Mouse (Mus musculus) heart, embryonic 14.5 days (tissue): ENCODE measurements around the gene Ankrd28. TPM values are rescaled to one million over a fixed set of nuclear protein-coding genes. Genes with fewer than 3 reads are reported as not detected.
A peak's percentile ranks its signal among the peaks of the same experiment; 100 is the strongest.
"Not testable (repeated sequence)": the region's sequence is repeated elsewhere in the genome, so short reads cannot be mapped to it uniquely, and the experiment has no call there.

Experiments used
- ATAC-seq: fragments of 200-750 bp; cut with Nextera tagmentation; 2 replicates; pipeline ENCODE4 v1.8.0; 2017; ENCODE audit warnings: low read depth, moderate TSS enrichment; ENCODE audit not compliant: insufficient number of reproducible peaks, insufficient read depth, low FRiP score
- H3K27ac ChIP-seq, 2 experiments: fragments of 200-500 bp in 1 of 2; fragments of 300-500 bp in 1 of 2; sonication (generic) in 1 of 2; replicated peaks in 1 of 2; 2 replicates each; pipeline ENCODE4 v1.5.1; 2012 to 2014; ENCODE audit warnings: low read depth in 2 of 2, low read length in 2 of 2, control low read depth in 1 of 2, mild to moderate bottlenecking in 1 of 2, mixed read lengths in 1 of 2; ENCODE audit not compliant: control insufficient read depth in 1 of 2, insufficient read depth in 1 of 2
- H3K27me3 ChIP-seq: fragments of 300-500 bp; sonication (generic); 2 replicates; pipeline ENCODE4 v1.6.1; 2014; ENCODE audit warnings: mild to moderate bottlenecking, low read length, control low read depth; ENCODE audit not compliant: control insufficient read depth, insufficient read depth
- H3K36me3 ChIP-seq: fragments of 300-500 bp; sonication (generic); 2 replicates; pipeline ENCODE4 v1.6.1; 2014; ENCODE audit warnings: mild to moderate bottlenecking, control low read depth, low read length, mixed read lengths; ENCODE audit not compliant: control insufficient read depth, insufficient read depth
- H3K4me1 ChIP-seq, 2 experiments: fragments of 200-500 bp in 1 of 2; fragments of 300-500 bp in 1 of 2; sonication (generic) in 1 of 2; 2 replicates each; pipeline ENCODE4 v1.6.1; 2012 to 2014; ENCODE audit warnings: low read length in 2 of 2, control low read depth in 1 of 2, mixed read lengths in 1 of 2; ENCODE audit not compliant: control insufficient read depth in 2 of 2, insufficient read depth in 2 of 2
- H3K4me2 ChIP-seq: fragments of 300-500 bp; sonication (generic); 2 replicates; pipeline ENCODE4 v1.6.1; 2014; ENCODE audit warnings: mild to moderate bottlenecking, low read length
- H3K4me3 ChIP-seq, 2 experiments: fragments of 200-500 bp in 1 of 2; fragments of 300-500 bp in 1 of 2; sonication (generic) in 1 of 2; 2 replicates each; pipeline ENCODE4 v1.5.1; 2012 to 2014; ENCODE audit warnings: low read length in 2 of 2, mild to moderate bottlenecking in 2 of 2, control low read depth in 1 of 2, low read depth in 1 of 2, moderate library complexity in 1 of 2; ENCODE audit not compliant: control insufficient read depth in 1 of 2, insufficient read depth in 1 of 2
- H3K9ac ChIP-seq: fragments of 300-500 bp; sonication (generic); 2 replicates; pipeline ENCODE4 v1.6.1; 2014; ENCODE audit warnings: mild to moderate bottlenecking, low read length
- H3K9me3 ChIP-seq: fragments of 300-500 bp; sonication (generic); 2 replicates; pipeline ENCODE4 v1.6.1; 2016; ENCODE audit warnings: low read length, control low read depth; ENCODE audit not compliant: control insufficient read depth
- WGBS: fragments of 180-500 bp; shearing (Covaris S2); extraction: QIAGEN DNeasy Blood & Tissue Kit; methylation state at CpG from one replicate; pipeline ENCODE4 v1.1.7; 2014; 5-methylcytosine and 5-hydroxymethylcytosine counted together
- polyA plus RNA-seq: library from polyadenylated mRNA; unstranded; fragments of >200 nt; fragmentation: Nextera tagmentation; extraction: Ambion mirVana; gene quantifications from 2 replicates; pipeline ENCODE4 v1.2.1, GENCODE M21; 2014

Gene Ankrd28
- polyA plus RNA-seq, 1 experiment from 2014 or later, result 8.0 TPM

DNA sequence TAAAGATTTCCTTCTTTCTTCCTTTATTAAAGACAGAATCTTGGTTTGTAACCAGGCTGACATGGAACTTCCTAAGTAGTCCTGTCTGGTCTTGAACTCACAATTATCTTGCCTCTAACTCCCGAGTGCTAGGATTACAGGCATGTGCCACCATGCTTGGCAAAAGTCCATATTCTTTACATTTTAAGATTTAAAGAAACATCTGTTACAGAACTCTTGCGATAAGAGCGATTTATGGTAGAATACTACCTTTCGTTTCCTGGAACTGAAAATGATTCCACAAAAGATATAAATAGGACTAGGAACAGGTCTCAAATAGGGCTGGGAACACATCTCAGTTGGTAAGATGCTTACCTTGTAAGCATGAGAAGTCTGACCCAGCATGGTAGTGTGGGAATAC, 56.9 kb downstream of the Ankrd28 start:
- WGBS, result 91% methylated on average over 4 of the region's 4 CpGs
- no peak for ATAC-seq
- peaks cover 0 to 14% of the 10 kb centered on the region in 2 experiments; a peak in 3 of 4 replicates for H3K4me1 ChIP-seq

DNA sequence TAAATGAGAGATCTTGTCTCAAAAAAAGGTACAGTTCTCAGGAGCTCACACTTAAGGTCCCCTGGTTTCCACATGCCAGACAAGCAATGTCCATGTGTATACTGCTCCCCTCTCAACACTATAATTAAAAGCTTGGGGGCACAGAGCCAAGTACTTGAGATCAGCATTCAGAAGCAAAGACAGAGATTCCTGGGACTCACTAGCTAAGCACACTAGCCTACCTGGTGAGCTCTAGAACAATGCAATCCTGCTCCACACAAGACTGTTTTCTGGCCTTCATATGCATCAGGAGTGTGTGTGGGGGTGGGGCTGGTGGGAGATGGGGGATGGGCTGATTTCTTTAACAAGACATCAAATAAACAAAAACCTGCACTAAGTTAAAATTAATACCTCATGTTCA, 58.2 kb downstream of the Ankrd28 start:
- H3K9me3 ChIP-seq, result no peaks in the 10 kb centered on the region
- H3K9ac ChIP-seq, result no peak overlapping the region
- no peaks in the 10 kb centered on the region for H3K27me3 ChIP-seq
- H3K4me2 ChIP-seq, result peak overlapping the region; percentile 16; the same call in 1 of the 2 replicates
- H3K4me1 ChIP-seq, result peaks cover 0 to 14% of the 10 kb centered on the region in 2 experiments; a peak in 3 of 4 replicates
- ATAC-seq, result 0 out of 2 replicates have a peak, but pooled peaks have one; percentile 43
- no peak overlapping the region for H3K4me3 ChIP-seq
- H3K27ac ChIP-seq, result peak overlapping the region; percentile 52 to 74
- no peaks in the 10 kb centered on the region for H3K36me3 ChIP-seq

More for the DNA sequence above, 56.9 kb downstream of the Ankrd28 start:
- no peaks in the 10 kb centered on the region for H3K27me3 ChIP-seq
- no peaks in the 10 kb centered on the region for H3K9me3 ChIP-seq
- H3K36me3 ChIP-seq, result no peaks in the 10 kb centered on the region
- no peak overlapping the region for H3K4me3 ChIP-seq
- H3K27ac ChIP-seq, result no peak overlapping the region
- no peak overlapping the region for H3K4me2 ChIP-seq
- H3K9ac ChIP-seq, result no peak overlapping the region

GRCm38 (mm10) chr14:31768531-31768930, 61.9 kb downstream of the Ankrd28 start:
- no peaks in the 10 kb centered on the region for H3K9me3 ChIP-seq
- WGBS, result 47% methylated on average over 3 of the region's 3 CpGs
- H3K4me2 ChIP-seq, result no peak overlapping the region
- no peak overlapping the region for H3K27ac ChIP-seq
- peaks cover 0 to 14% of the 10 kb centered on the region in 2 experiments; a peak in 3 of 4 replicates for H3K4me1 ChIP-seq
- H3K9ac ChIP-seq, result no peak overlapping the region
- no peak for ATAC-seq
- no peaks in the 10 kb centered on the region; the same call in 1 of the 2 replicates for H3K36me3 ChIP-seq
- no peaks in the 10 kb centered on the region for H3K27me3 ChIP-seq
- no peak overlapping the region for H3K4me3 ChIP-seq

- no peak overlapping the region for H3K4me2 ChIP-seq
- H3K4me1 ChIP-seq, result no peaks in the 10 kb centered on the region
- H3K4me3 ChIP-seq, result no peak overlapping the region
- H3K36me3 ChIP-seq, result peaks cover 19% of the 10 kb centered on the region
- no peaks in the 10 kb centered on the region for H3K9me3 ChIP-seq
- H3K27ac ChIP-seq, result no peak overlapping the region
- WGBS, result 84% methylated on average over 2 of the region's 2 CpGs
- ATAC-seq, result no peak
- no peaks in the 10 kb centered on the region for H3K27me3 ChIP-seq
- H3K9ac ChIP-seq, result no peak overlapping the region
Observed at GRCm38 (mm10) chr14:31764083-31764482, 66.4 kb downstream of the Ankrd28 start.

DNA sequence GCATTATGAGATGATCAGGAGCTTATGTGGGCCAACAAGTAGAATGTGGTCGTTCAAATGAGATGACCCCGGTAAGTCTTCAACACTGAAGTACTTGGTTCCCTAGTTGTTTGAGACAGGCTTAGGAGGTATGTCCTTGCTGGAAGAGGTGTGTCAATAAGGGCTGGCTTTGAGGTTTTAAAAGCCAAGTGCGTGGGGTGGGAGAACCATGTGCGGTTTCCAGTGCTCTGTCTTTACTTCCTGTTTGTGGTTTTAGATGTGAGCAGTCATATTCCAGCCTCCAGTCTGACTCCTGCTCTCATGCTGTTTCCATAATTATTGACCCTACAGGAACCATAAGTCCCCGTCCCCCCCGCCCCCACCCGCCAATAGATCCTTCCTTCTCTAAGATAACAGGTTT, 68.7 kb downstream of the Ankrd28 start:
- no peak overlapping the region for H3K4me2 ChIP-seq
- WGBS, result 89% methylated on average over 7 of the region's 7 CpGs
- no peak for ATAC-seq
- H3K27ac ChIP-seq, result no peak overlapping the region
- peaks cover 19% of the 10 kb centered on the region for H3K36me3 ChIP-seq
- H3K4me1 ChIP-seq, result no peaks in the 10 kb centered on the region
- H3K9ac ChIP-seq, result no peak overlapping the region
- no peaks in the 10 kb centered on the region for H3K9me3 ChIP-seq
- no peaks in the 10 kb centered on the region for H3K27me3 ChIP-seq
- H3K4me3 ChIP-seq, result no peak overlapping the region

- H3K4me2 ChIP-seq, result no peak overlapping the region
- H3K4me1 ChIP-seq, result no peaks in the 10 kb centered on the region
Observed at GRCm38 (mm10) chr14:31759195-31759594, 71.3 kb downstream of the Ankrd28 start.

DNA sequence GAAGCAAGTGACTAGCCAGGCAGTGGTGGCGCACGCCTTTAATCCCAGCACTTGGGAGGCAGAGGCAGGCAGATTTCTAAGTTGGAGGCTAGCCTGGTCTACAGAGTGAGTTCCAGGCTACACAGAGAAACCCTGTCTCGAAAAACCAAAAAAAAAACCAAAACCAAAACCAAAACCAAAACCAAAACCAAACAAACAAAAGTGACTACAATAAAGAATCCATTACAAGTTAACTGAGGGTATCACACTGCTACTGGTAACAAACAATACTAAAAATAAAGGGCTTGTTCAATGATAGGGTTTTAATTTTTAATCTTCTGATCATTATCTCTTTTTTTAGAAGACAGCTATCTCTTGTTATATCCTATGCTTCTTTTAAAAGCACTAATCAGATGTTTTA, 72.0 kb downstream of the Ankrd28 start:
- not testable (repeated sequence) for H3K4me3 ChIP-seq, H3K4me2 ChIP-seq, H3K4me1 ChIP-seq, H3K27ac ChIP-seq, ATAC-seq, H3K9ac ChIP-seq, H3K9me3 ChIP-seq, H3K27me3 ChIP-seq
- WGBS, result 93% methylated on average over 3 of the region's 3 CpGs
- peaks cover 35% of the 10 kb centered on the region for H3K36me3 ChIP-seq

More at GRCm38 (mm10) chr14:31759195-31759594, 71.3 kb downstream of the Ankrd28 start:
- WGBS, result 94% methylated on average over 2 of the region's 2 CpGs
- no peak for ATAC-seq
- H3K9ac ChIP-seq, result no peak overlapping the region
- H3K4me3 ChIP-seq, result no peak overlapping the region
- H3K36me3 ChIP-seq, result peaks cover 32% of the 10 kb centered on the region
- no peak overlapping the region for H3K27ac ChIP-seq
- H3K27me3 ChIP-seq, result no peaks in the 10 kb centered on the region
- no peaks in the 10 kb centered on the region for H3K9me3 ChIP-seq

DNA sequence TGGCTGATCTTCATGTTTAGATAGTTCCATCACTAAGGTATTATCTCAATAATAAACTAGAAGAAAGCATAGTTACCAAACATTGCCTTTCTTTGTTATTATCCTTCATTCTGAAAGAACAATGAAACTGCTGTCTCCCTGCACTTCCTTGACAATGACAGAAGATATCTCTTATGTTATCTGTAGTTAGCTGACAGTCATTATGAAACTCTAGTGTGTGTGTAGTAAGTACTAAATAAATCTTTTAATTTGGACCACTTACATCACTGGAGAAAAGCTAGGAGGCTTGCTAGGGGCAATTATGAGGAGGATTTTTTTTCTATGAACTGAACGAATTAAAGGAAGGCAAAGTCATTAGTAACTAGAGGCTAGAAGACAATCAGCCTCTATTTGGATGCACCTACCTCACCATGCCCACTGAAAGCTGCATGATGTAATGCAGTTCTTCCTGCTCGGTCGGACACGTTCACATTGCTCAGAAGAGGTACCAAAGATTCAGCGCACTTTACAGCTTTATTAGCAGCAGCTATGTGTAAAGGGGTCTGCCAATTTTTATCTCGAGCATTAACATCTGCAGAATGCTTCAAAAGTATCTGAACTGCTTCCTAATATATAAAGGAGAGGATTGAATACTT, 82.1 kb downstream of the Ankrd28 start:
- no peaks in the 10 kb centered on the region for H3K4me1 ChIP-seq
- H3K9me3 ChIP-seq, result no peaks in the 10 kb centered on the region
- H3K27ac ChIP-seq, result no peak overlapping the region
- no peak overlapping the region for H3K9ac ChIP-seq
- WGBS, result 62% methylated on average over 6 of the region's 6 CpGs
- no peaks in the 10 kb centered on the region for H3K27me3 ChIP-seq
- no peak overlapping the region for H3K4me3 ChIP-seq
- H3K36me3 ChIP-seq, result peaks cover 30% of the 10 kb centered on the region
- no peak overlapping the region for H3K4me2 ChIP-seq
- no peak for ATAC-seq
